Mouse (Mus musculus) liver, postnatal 0 days (tissue): ENCODE measurements at regions not wholly inside any gene's neighbourhood (a gene's known extent, or its start where the extent isn't known, plus 50 kb on each side); places are given as distances from the start of the nearest gene placed in this dataset.

Experiments
- ATAC-seq: fragments of 200-750 bp; cut with Nextera tagmentation; 2 replicates; pipeline ENCODE4 v1.8.0; 2017; ENCODE audit warnings: mild to moderate bottlenecking, moderate library complexity
- DNase-seq: peaks from one replicate; pipeline ENCODE4 v3.0.0-alpha.2; 2016
- H3K27ac ChIP-seq: fragments of 300-500 bp; sonication (generic); 2 replicates; pipeline ENCODE4 v1.5.1; 2014; ENCODE audit warnings: antibody characterized with exemption, moderate library complexity, mild to moderate bottlenecking, low read depth
- H3K27me3 ChIP-seq: fragments of 300-500 bp; sonication (generic); 2 replicates; pipeline ENCODE4 v1.6.1; 2014; ENCODE audit warnings: low read length, control low read depth, mixed read lengths; ENCODE audit not compliant: insufficient read depth
- H3K36me3 ChIP-seq: fragments of 300-500 bp; sonication (generic); replicated peaks from 2 replicates; pipeline ENCODE4 v1.6.1; 2014; ENCODE audit warnings: mild to moderate bottlenecking, control low read depth, low read length, moderate library complexity, mixed read lengths; ENCODE audit not compliant: insufficient read depth
- H3K4me1 ChIP-seq: fragments of 300-500 bp; sonication (generic); 2 replicates; pipeline ENCODE4 v1.6.1; 2014; ENCODE audit warnings: antibody characterized with exemption, mild to moderate bottlenecking, control low read depth; ENCODE audit not compliant: insufficient read depth
- H3K4me2 ChIP-seq: fragments of 300-500 bp; sonication (generic); 2 replicates; pipeline ENCODE4 v1.6.1; 2014; ENCODE audit warnings: low read depth, mild to moderate bottlenecking, low read length, moderate library complexity, mixed read lengths
- H3K4me3 ChIP-seq: fragments of 300-500 bp; sonication (generic); 2 replicates; pipeline ENCODE4 v1.5.1; 2014; ENCODE audit warnings: low read depth, low read length
- H3K9ac ChIP-seq: fragments of 300-500 bp; sonication (generic); replicated peaks from 2 replicates; pipeline ENCODE4 v1.6.1; 2014; ENCODE audit warnings: mild to moderate bottlenecking, moderate library complexity
- H3K9me3 ChIP-seq: fragments of 300-500 bp; sonication (generic); 2 replicates; pipeline ENCODE4 v1.6.1; 2016; ENCODE audit warnings: mild to moderate bottlenecking, control low read depth, low read length, mixed read lengths
- CTCF ChIP-seq: sonication (generic); IDR thresholded peaks from 2 replicates; pipeline ENCODE4 v1.5.1; 2016; ENCODE audit warnings: antibody characterized with exemption, low read depth
- EP300 ChIP-seq: IDR thresholded peaks from 2 replicates; pipeline ENCODE4 v1.6.1; 2016; ENCODE audit warnings: antibody characterized with exemption, low read depth, mild to moderate bottlenecking
- WGBS: fragments of 180-500 bp; shearing (Covaris S2); extraction: QIAGEN DNeasy Blood & Tissue Kit; methylation state at CpG from one replicate; pipeline ENCODE4 v1.1.7; 2014; ENCODE audit not compliant: insufficient replicate concordance; 5-methylcytosine and 5-hydroxymethylcytosine counted together

- 86% methylated on average over 2 of the region's 2 CpGs for WGBS
- Histone ChIP-seq H3K9ac (no peak overlapping the region), H3K36me3 (no peaks in the 10 kb centered on the region), H3K27ac (no peak overlapping the region), H3K4me1 (no peaks in the 10 kb centered on the region), H3K4me2 (no peak overlapping the region), H3K9me3 (no peaks in the 10 kb centered on the region), H3K4me3 (no peak overlapping the region), H3K27me3 (no peaks in the 10 kb centered on the region)
- TF ChIP-seq CTCF (no peak), EP300 (no peak)
- ATAC-seq (no peak), DNase-seq (no peak)
Measured at GRCm38 (mm10) chr16:50131406-50131805, 300.8 kb downstream of the Bbx start.
